Mouse (Mus musculus): Measurements from ENCODE around the gene Tldc1. TPM values are rescaled to one million over a fixed set of nuclear protein-coding genes. Genes with fewer than 3 reads are reported as not detected.

The Tldc1 gene
- polyA plus RNA-seq, 2 experiments: 1.3 to 2.7 TPM

DNA sequence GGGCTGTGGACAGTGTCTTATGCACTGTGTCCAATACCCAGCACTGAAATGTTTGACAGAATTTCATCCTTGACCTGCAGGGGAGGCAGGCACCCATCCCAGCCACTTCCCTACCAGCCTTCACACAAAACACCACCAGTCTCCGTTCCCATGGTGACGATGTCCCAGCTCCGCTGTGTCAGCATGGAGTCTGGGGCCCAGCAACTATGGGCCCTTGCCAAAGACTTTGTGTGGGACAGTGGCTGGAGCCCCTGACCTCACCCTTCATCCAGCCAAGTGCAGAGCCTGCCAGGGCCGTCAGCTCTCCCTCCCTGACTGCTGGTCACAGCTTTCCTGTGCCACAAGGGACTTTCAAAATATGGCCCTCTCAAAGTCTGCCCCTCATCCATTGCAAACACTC is 45.9 kb upstream of the Tldc1 start:
- H3K4me3 ChIP-seq (ENCODE audit: insufficient read depth in 1 of 2, low read depth in 2 of 2, low read length in 2 of 2): no peak overlapping the region
- no peaks in the 10 kb centered on the region for H3K27me3 ChIP-seq (ENCODE audit: control insufficient read depth, insufficient read depth, low read length)
- WGBS (ENCODE audit: insufficient replicate concordance): 77% methylated on average over 4 of the region's 4 CpGs
- H3K36me3 ChIP-seq (replicated peaks; ENCODE audit: control insufficient read depth, insufficient read depth, low read depth): no peaks in the 10 kb centered on the region
- no peaks in the 10 kb centered on the region for H3K9me3 ChIP-seq (ENCODE audit: control insufficient read depth, low read length)
- TF ChIP-seq EP300 (IDR thresholded peaks at IDR 0.05; ENCODE audit: low read depth) (no peak), CTCF (IDR thresholded peaks at IDR 0.05; ENCODE audit: low read depth) (no peak)
- H3K9ac ChIP-seq (replicated peaks): no peak overlapping the region
- no peak overlapping the region for H3K4me2 ChIP-seq (ENCODE audit: low read depth)
- DNase-seq (ENCODE audit: low read depth in 3 of 3, low spot score in 3 of 3) (no peak), ATAC-seq (ENCODE audit: insufficient read depth) (no peak)
- peaks cover 0 to 28% of the 10 kb centered on the region in 2 experiments; a peak in 3 of 4 replicates for H3K4me1 ChIP-seq (replicated peaks; ENCODE audit: control insufficient read depth in 2 of 2, insufficient read depth in 2 of 2, low read length in 1 of 2)
- H3K27ac ChIP-seq: no peak overlapping the region

DNA sequence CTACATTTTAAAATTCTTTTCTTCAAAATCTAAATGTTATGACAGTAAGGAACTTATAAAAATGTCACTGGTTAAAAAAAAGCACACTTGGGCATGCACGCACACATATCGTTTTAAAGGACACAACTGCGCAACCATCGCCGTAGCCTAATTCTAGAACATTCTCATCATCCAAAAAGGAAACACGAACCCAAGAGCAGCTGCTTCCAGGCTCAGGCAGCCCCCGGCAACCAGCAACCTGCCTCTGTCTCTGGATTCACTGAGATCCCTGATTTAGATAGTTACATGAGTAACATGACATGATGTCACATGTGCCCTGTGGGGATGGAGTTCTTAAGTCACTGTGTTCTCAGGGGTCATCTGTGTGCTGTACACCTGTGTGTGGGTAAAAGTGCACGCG is 45.1 kb upstream of the Tldc1 start:
- H3K27ac ChIP-seq: no peak overlapping the region
- no peak overlapping the region for H3K4me2 ChIP-seq (ENCODE audit: low read depth)
- ATAC-seq (ENCODE audit: insufficient read depth) (no peak), DNase-seq (ENCODE audit: low read depth in 3 of 3, low spot score in 3 of 3) (no peak)
- WGBS (ENCODE audit: insufficient replicate concordance): 81% methylated on average over 9 of the region's 9 CpGs
- no peaks in the 10 kb centered on the region for H3K9me3 ChIP-seq (ENCODE audit: control insufficient read depth, low read length)
- H3K36me3 ChIP-seq (replicated peaks; ENCODE audit: control insufficient read depth, insufficient read depth, low read depth): no peaks in the 10 kb centered on the region
- H3K9ac ChIP-seq (replicated peaks): no peak overlapping the region
- no peak overlapping the region for H3K4me3 ChIP-seq (ENCODE audit: insufficient read depth in 1 of 2, low read depth in 2 of 2, low read length in 2 of 2)
- TF ChIP-seq CTCF (IDR thresholded peaks at IDR 0.05; ENCODE audit: low read depth): no peak
- no peak for TF ChIP-seq EP300 (IDR thresholded peaks at IDR 0.05; ENCODE audit: low read depth)
- H3K4me1 ChIP-seq (replicated peaks; ENCODE audit: control insufficient read depth in 2 of 2, insufficient read depth in 2 of 2, low read length in 1 of 2): peaks cover 0 to 21% of the 10 kb centered on the region in 2 experiments; a peak in 3 of 4 replicates
- H3K27me3 ChIP-seq (ENCODE audit: control insufficient read depth, insufficient read depth, low read length): no peaks in the 10 kb centered on the region

DNA sequence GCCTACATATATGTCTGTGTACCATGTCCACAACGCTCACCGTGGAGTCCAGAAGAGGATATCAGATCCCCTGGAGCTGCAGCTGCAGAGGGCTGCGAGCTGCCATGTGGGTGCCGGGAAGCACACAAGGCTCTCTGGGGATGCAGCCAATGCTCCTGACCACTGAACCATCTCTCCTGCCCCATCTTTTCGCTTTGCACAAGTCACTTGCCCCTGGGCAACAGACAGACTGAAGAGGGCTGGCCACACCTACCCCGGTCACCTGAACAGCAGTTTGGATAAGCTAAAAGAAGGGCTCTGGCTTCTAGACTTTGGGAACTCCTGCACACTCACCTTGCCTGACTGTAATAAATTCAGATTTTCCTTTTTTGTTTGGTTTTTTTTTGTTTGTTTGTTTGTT is 43.5 kb upstream of the Tldc1 start:
- 73% methylated on average over 6 of the region's 6 CpGs for WGBS (ENCODE audit: insufficient replicate concordance)
- Histone ChIP-seq H3K36me3 (replicated peaks; ENCODE audit: control insufficient read depth, insufficient read depth, low read depth) (no peaks in the 10 kb centered on the region), H3K4me2 (ENCODE audit: low read depth) (no peak overlapping the region), H3K4me3 (ENCODE audit: insufficient read depth in 1 of 2, low read depth in 2 of 2, low read length in 2 of 2) (no peak overlapping the region), H3K9me3 (ENCODE audit: control insufficient read depth, low read length) (no peaks in the 10 kb centered on the region), H3K27me3 (ENCODE audit: control insufficient read depth, insufficient read depth, low read length) (no peaks in the 10 kb centered on the region), H3K27ac (no peak overlapping the region), H3K4me1 (replicated peaks; ENCODE audit: control insufficient read depth in 2 of 2, insufficient read depth in 2 of 2, low read length in 1 of 2) (peaks cover 0 to 11% of the 10 kb centered on the region in 2 experiments; a peak in 2 of 4 replicates), H3K9ac (replicated peaks) (no peak overlapping the region)
- no peak for DNase-seq (ENCODE audit: low read depth in 3 of 3, low spot score in 3 of 3)
- ATAC-seq (ENCODE audit: insufficient read depth): no peak
- TF ChIP-seq EP300 (IDR thresholded peaks at IDR 0.05; ENCODE audit: low read depth) (no peak), CTCF (IDR thresholded peaks at IDR 0.05; ENCODE audit: low read depth) (no peak)

DNA sequence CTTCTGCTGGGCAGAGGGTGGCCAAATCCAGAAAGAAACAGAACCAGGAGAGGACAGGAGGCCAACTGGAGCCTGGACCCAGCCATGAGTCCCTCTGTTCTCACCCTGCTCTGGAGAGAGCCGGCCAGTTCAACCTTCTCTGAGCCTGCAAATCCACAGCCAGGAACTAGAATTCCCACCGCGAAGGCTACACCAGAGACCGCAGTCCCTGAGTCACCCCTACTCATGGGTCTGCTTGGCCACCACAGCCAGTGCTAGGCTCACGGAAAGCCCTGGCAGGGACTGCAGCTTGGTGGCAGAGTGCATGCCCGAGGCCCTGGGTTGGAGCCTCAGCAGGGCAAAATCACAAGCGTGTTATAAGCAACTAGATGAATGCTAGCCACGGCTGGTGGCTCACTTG is 41.8 kb upstream of the Tldc1 start:
- WGBS (ENCODE audit: insufficient replicate concordance): 77% methylated on average over 8 of the region's 8 CpGs
- Histone ChIP-seq H3K4me2 (ENCODE audit: low read depth) (no peak overlapping the region), H3K27me3 (ENCODE audit: control insufficient read depth, insufficient read depth, low read length) (no peaks in the 10 kb centered on the region), H3K9me3 (ENCODE audit: control insufficient read depth, low read length) (no peaks in the 10 kb centered on the region), H3K4me1 (replicated peaks; ENCODE audit: control insufficient read depth in 2 of 2, insufficient read depth in 2 of 2, low read length in 1 of 2) (0 out of 4 replicates have a peak, but pooled peaks cover 0 to under 1% of the 10 kb centered on the region in 2 experiments), H3K27ac (no peak overlapping the region), H3K36me3 (replicated peaks; ENCODE audit: control insufficient read depth, insufficient read depth, low read depth) (no peaks in the 10 kb centered on the region), H3K9ac (replicated peaks) (no peak overlapping the region), H3K4me3 (ENCODE audit: insufficient read depth in 1 of 2, low read depth in 2 of 2, low read length in 2 of 2) (no peak overlapping the region)
- DNase-seq (ENCODE audit: low read depth in 3 of 3, low spot score in 3 of 3): no peak
- ATAC-seq (ENCODE audit: insufficient read depth): no peak
- TF ChIP-seq EP300 (IDR thresholded peaks at IDR 0.05; ENCODE audit: low read depth) (no peak), CTCF (IDR thresholded peaks at IDR 0.05; ENCODE audit: low read depth) (no peak)

DNA sequence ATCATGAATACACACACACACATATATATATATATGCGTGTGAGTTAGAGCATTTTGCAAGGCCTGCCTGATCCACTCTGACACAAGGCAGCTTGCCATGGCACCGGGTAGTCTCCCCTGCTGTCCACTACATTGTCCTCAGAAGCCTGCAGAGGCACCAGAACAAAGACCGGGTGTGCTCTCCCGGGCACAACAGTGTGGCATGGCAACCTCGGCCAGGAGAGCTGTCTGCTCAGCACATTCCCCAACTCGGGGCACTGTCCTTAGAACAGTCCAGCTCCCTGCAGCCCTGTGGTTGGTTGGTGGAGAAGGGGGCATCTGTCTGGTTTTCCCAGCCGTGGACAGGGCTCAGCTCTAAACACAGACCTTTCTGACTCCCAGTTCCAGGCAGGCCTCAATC is 41.1 kb upstream of the Tldc1 start:
- H3K36me3 ChIP-seq (replicated peaks; ENCODE audit: control insufficient read depth, insufficient read depth, low read depth): no peaks in the 10 kb centered on the region
- DNase-seq (ENCODE audit: low read depth in 3 of 3, low spot score in 3 of 3) (no peak), ATAC-seq (ENCODE audit: insufficient read depth) (no peak)
- no peaks in the 10 kb centered on the region for H3K27me3 ChIP-seq (ENCODE audit: control insufficient read depth, insufficient read depth, low read length)
- no peak overlapping the region for H3K9ac ChIP-seq (replicated peaks)
- H3K27ac ChIP-seq: no peak overlapping the region
- no peak for TF ChIP-seq CTCF (IDR thresholded peaks at IDR 0.05; ENCODE audit: low read depth)
- no peak for TF ChIP-seq EP300 (IDR thresholded peaks at IDR 0.05; ENCODE audit: low read depth)
- no peaks in the 10 kb centered on the region for H3K9me3 ChIP-seq (ENCODE audit: control insufficient read depth, low read length)
- H3K4me2 ChIP-seq (ENCODE audit: low read depth): no peak overlapping the region
- WGBS (ENCODE audit: insufficient replicate concordance): 62% methylated on average over 7 of the region's 7 CpGs
- H3K4me1 ChIP-seq (replicated peaks; ENCODE audit: control insufficient read depth in 2 of 2, insufficient read depth in 2 of 2, low read length in 1 of 2): no peaks in the 10 kb centered on the region
- no peak overlapping the region for H3K4me3 ChIP-seq (ENCODE audit: insufficient read depth in 1 of 2, low read depth in 2 of 2, low read length in 2 of 2)

All from liver, embryonic 14.5 days (tissue).